Mouse (Mus musculus) CD4-positive, CD25-positive, alpha-beta regulatory T cell, adult 2 months (primary cell): ENCODE measurements around the gene Mfsd5.

Source experiments
- DNase-seq: peaks from one replicate; pipeline ENCODE4 v3.0.0-alpha.2; 2012; ENCODE audit warnings: low read depth, low spot score

Gene Mfsd5

GRCm38 (mm10) chr15:102279783-102280520, 698 bp downstream of the Mfsd5 start:
- no peak for DNase-seq

- no peak for DNase-seq
These were observed 1.4 kb downstream of the Mfsd5 start for GRCm38 (mm10) chr15:102280623-102281022.

GRCm38 (mm10) chr15:102282463-102283292, 3.4 kb downstream of the Mfsd5 start:
- DNase-seq: no peak

GRCm38 (mm10) chr15:102283648-102284047, 4.4 kb downstream of the Mfsd5 start:
- DNase-seq: no peak

GRCm38 (mm10) chr15:102287395-102287794, 8.1 kb downstream of the Mfsd5 start:
- peak; percentile 84 for DNase-seq

GRCm38 (mm10) chr15:102295633-102296367, 16.5 kb downstream of the Mfsd5 start, which contains the start of gene Espl1:
Espl1 (plus strand) TSS chr15:102296266.
- peak; percentile 94 for DNase-seq

- DNase-seq: no peak
These were observed 17.2 kb downstream of the Mfsd5 start for GRCm38 (mm10) chr15:102296368-102297006.

GRCm38 (mm10) chr15:102302542-102302941, 23.3 kb downstream of the Mfsd5 start:
- DNase-seq: no peak

- no peak for DNase-seq
These were observed 29.5 kb downstream of the Mfsd5 start for GRCm38 (mm10) chr15:102308717-102309116.

- DNase-seq: no peak
These were observed 31.0 kb downstream of the Mfsd5 start for GRCm38 (mm10) chr15:102310074-102310845.

GRCm38 (mm10) chr15:102311489-102311888, 32.2 kb downstream of the Mfsd5 start:
- DNase-seq: no peak

GRCm38 (mm10) chr15:102315292-102315691, 36.0 kb downstream of the Mfsd5 start:
- no peak for DNase-seq

- peak; percentile 88 for DNase-seq
These were observed 37.0 kb downstream of the Mfsd5 start for GRCm38 (mm10) chr15:102316263-102316662.

- no peak for DNase-seq
These were observed 45.6 kb downstream of the Mfsd5 start for GRCm38 (mm10) chr15:102324654-102325473.

GRCm38 (mm10) chr15:102326022-102326576, 46.8 kb downstream of the Mfsd5 start, which contains the start of gene Pfdn5:
Pfdn5 (plus strand) TSS chr15:102326116.
- peak; percentile 92 for DNase-seq

- DNase-seq: no peak
These were observed 47.6 kb downstream of the Mfsd5 start for GRCm38 (mm10) chr15:102326892-102327291.
